Mouse (Mus musculus): ENCODE results near the gene Gm16253. TPM values are rescaled to one million over a fixed set of nuclear protein-coding genes. Genes with fewer than 3 reads are reported as not detected.

The Gm16253 gene
- total RNA-seq, 2 experiments from 2014 or later, result not detected

- no peak overlapping the region for H3K27ac ChIP-seq
- no peak for DNase-seq (ENCODE audit: low spot score in 2 of 2)
- TF ChIP-seq CTCF (conservative IDR thresholded peaks at IDR 0.05), result no peak
Observed at GRCm38 (mm10) chr3:96549346-96549745, 27.4 kb upstream of the Gm16253 start.

GRCm38 (mm10) chr3:96551203-96551602 lies 25.6 kb upstream of the Gm16253 start:
- DNase-seq (ENCODE audit: low spot score in 2 of 2), result peak in 1 of 2 experiments; percentile 51
- peak; percentile 83 for TF ChIP-seq CTCF (conservative IDR thresholded peaks at IDR 0.05)
- H3K27ac ChIP-seq, result peak overlapping the region; percentile 25; the same call in 1 of the 2 replicates

More at GRCm38 (mm10) chr3:96549346-96549745, 27.4 kb upstream of the Gm16253 start:
- no peak overlapping the region for H3K4me3 ChIP-seq

GRCm38 (mm10) chr3:96551890-96552289 lies 24.9 kb upstream of the Gm16253 start:
- no peak for DNase-seq (ENCODE audit: low spot score in 2 of 2)
- Histone ChIP-seq H3K27ac (no peak overlapping the region; the same call in 1 of the 2 replicates), H3K4me3 (no peak overlapping the region)
- no peak for TF ChIP-seq CTCF (conservative IDR thresholded peaks at IDR 0.05)

More at GRCm38 (mm10) chr3:96551203-96551602, 25.6 kb upstream of the Gm16253 start:
- no peak overlapping the region for H3K4me3 ChIP-seq

- TF ChIP-seq CTCF (conservative IDR thresholded peaks at IDR 0.05), result no peak
- Histone ChIP-seq H3K4me3 (no peak overlapping the region), H3K27ac (no peak overlapping the region)
- no peak for DNase-seq (ENCODE audit: low spot score in 2 of 2)
Observed at GRCm38 (mm10) chr3:96553601-96554000, 23.2 kb upstream of the Gm16253 start.

GRCm38 (mm10) chr3:96554251-96554650 lies 22.5 kb upstream of the Gm16253 start:
- TF ChIP-seq CTCF (conservative IDR thresholded peaks at IDR 0.05), result no peak
- Histone ChIP-seq H3K4me3 (no peak overlapping the region), H3K27ac (peak overlapping the region; percentile 75; the same call in 1 of the 2 replicates)
- no peak for DNase-seq (ENCODE audit: low spot score in 2 of 2)

GRCm38 (mm10) chr3:96555041-96555596 lies 21.7 kb upstream of the Gm16253 start:
- peak overlapping the region; percentile 75 for H3K27ac ChIP-seq
- DNase-seq (ENCODE audit: low spot score in 2 of 2), result peak; percentile 37 to 56
- no peak for TF ChIP-seq CTCF (conservative IDR thresholded peaks at IDR 0.05)
- no peak overlapping the region for H3K4me3 ChIP-seq

- peak overlapping the region; percentile 75 for H3K27ac ChIP-seq
Observed at GRCm38 (mm10) chr3:96555999-96556614, 20.7 kb upstream of the Gm16253 start.

GRCm38 (mm10) chr3:96556651-96557635 lies 19.8 kb upstream of the Gm16253 start:
- no peak for TF ChIP-seq CTCF (conservative IDR thresholded peaks at IDR 0.05)
- Histone ChIP-seq H3K4me3 (peak overlapping the region; percentile 66), H3K27ac (peak overlapping the region; percentile 78)
- DNase-seq (ENCODE audit: low spot score in 2 of 2), result no peak

More at GRCm38 (mm10) chr3:96555999-96556614, 20.7 kb upstream of the Gm16253 start:
- no peak overlapping the region for H3K4me3 ChIP-seq
- TF ChIP-seq CTCF (conservative IDR thresholded peaks at IDR 0.05), result no peak
- no peak for DNase-seq (ENCODE audit: low spot score in 2 of 2)

- peak within 1 kb of the TSS; percentile 66 for H3K4me3 ChIP-seq
- peak; percentile 93 to 95 for DNase-seq (ENCODE audit: low spot score in 2 of 2)
- peak within 1 kb of the TSS; percentile 82 for H3K27ac ChIP-seq
- peak; percentile 78 for TF ChIP-seq CTCF (conservative IDR thresholded peaks at IDR 0.05)
Observed at GRCm38 (mm10) chr3:96557694-96558093, 19.1 kb upstream of the Gm16253 start, which contains the start of gene Txnip. Txnip (plus strand) TSS chr3:96557957.

- no peak for TF ChIP-seq CTCF (conservative IDR thresholded peaks at IDR 0.05)
- peak overlapping the region; percentile 66 for H3K4me3 ChIP-seq
- no peak for DNase-seq (ENCODE audit: low spot score in 2 of 2)
- H3K27ac ChIP-seq, result peak overlapping the region; percentile 82
Observed at GRCm38 (mm10) chr3:96558159-96558558, 18.6 kb upstream of the Gm16253 start.

- Histone ChIP-seq H3K4me3 (peak overlapping the region; percentile 66), H3K27ac (peak overlapping the region; percentile 82)
- TF ChIP-seq CTCF (conservative IDR thresholded peaks at IDR 0.05), result no peak
- DNase-seq (ENCODE audit: low spot score in 2 of 2), result no peak
Observed at GRCm38 (mm10) chr3:96558668-96559196, 18.1 kb upstream of the Gm16253 start.

- peak overlapping the region; percentile 66 for H3K4me3 ChIP-seq
- TF ChIP-seq CTCF (conservative IDR thresholded peaks at IDR 0.05), result no peak
- peak overlapping the region; percentile 82 for H3K27ac ChIP-seq
- no peak for DNase-seq (ENCODE audit: low spot score in 2 of 2)
Observed at GRCm38 (mm10) chr3:96559398-96559910, 17.3 kb upstream of the Gm16253 start.
